Mouse (Mus musculus) thymus, postnatal 14 days (tissue): ENCODE data around the gene Ppm1e.

Experiments used
- DNase-seq: peaks from one replicate; pipeline ENCODE4 v3.0.0; 2021

The Ppm1e gene

DNA sequence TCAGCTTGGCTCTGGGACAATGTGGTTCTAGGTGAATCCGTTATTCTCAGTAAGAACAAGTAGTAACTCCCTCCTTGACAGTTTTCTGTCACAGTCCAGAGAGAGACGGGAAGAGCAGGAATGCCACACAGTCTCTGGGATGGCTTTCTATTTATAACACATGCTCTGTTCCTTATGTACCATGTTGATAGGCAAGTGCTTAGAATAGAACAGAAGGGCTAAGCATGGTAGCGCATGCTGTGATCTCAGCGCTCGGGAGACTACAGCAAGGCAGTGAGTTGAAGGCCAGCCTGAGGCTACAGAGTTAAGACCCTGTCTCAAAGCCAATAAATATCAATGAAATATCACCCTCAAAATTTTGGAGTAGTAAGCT is 111.3 kb downstream of the Ppm1e start:
- no peak for DNase-seq

DNA sequence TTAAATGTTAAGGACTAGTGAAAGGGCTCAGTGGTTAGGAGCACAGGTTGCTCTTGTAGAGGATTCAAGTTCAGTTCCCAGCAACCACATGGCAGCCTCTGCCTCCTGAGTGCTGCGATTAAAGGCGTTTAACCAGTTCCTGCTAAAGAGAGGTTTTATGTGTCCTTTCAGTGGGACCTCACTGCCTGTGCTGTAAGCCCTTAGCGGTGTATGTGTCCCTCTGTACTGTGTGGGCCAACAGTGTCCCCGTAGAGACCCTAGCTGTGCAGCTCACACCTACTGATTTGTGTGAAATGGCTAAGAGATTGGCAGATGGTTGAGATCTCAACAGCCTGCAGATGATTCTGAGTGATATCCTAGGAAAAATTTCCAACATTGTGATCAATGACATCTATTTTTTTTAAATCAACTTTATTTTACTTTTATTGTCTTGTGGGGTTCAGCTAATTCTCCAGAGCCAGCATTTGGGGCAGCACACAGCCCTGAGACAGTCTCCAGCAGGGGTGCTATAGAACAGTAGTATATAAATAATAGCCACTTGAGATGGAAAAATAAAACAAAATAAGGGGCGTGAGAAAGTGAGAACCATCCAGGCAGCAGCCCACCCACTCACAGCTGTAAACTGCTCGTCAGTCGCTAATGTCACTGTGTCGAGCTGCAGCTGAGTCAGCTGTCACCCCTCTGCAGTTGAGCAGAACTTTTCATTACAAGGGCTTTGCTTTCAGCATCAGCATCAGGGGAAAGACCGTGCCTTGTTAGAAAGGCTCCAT is 111.9 kb downstream of the Ppm1e start:
- peak; percentile 47 for DNase-seq

DNA sequence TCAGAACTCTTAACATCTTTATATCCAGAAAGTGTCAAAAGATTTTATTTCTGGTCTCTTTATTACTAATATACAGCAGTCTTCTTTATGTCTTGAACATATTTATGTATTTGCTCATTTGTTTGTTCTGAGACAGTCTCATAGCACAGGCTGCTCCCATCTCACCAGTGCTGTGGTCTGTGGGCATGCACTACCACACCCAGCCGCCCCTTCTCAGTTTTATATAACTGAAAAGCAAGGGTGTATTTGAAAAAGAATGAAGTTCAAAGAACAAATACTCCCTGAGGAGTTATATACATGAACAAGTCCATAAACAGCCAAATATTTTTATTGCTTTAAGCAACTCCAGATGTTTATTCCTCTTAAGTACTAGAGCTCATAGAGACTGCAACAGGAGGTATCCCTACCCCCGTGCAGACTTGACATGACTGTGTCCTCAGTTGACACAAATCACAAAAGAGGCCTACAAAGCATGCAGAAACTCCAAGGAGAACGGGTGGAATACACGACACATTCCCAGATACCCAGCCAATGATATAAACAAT is 112.6 kb downstream of the Ppm1e start:
- peak; percentile 32 for DNase-seq

DNA sequence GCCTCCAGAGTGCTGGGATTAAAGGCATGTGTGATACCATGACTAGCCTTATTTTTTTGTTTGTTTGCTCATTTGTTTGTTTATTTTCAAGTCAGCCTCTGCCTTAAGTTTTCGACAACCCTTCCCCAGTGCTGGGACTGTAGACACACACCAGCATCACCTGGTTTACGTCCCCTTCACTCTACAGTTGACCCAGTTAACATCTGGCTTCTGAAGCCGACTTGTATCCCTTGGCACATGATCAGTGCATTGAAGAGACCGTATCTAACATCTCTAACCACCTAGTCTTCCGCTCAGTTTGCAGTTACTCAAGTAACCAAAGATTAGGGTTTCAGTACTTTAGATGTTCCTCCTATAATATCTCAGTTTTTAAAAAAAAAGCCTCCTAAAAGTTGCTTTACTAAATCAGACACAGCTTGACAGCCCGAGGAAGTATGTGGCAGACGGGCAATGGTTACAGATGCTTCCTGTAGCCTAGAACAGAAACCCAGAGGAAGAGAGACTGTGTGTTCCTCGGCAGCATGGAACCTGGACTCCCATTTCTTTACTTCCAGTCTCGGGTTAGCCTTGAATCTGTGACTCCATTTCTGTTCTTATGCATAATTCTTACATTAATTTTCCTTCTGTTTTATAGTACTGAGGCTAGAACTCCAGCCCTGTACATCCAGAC is 113.5 kb downstream of the Ppm1e start:
- DNase-seq: peak; percentile 57

DNA sequence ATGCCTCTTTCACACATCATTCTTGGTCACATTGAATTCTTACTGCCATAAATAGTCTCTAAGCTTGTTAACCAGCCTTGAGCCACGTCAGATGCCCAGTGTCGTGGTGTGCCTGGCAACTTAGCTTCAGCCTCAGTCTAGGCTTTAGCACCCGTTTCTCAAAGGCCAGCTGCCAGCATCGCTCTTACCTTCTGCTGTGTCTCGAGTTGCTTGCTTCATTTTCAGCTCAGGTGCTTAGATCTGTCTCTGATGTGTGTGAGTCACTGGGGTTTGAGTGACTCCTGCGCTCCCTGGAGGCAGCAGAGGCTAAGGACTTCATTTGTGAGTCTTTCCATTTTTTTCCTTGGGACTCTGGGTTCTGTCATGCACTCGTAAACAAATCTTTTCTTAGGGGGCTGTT is 117.6 kb downstream of the Ppm1e start:
- DNase-seq: peak; percentile 65

DNA sequence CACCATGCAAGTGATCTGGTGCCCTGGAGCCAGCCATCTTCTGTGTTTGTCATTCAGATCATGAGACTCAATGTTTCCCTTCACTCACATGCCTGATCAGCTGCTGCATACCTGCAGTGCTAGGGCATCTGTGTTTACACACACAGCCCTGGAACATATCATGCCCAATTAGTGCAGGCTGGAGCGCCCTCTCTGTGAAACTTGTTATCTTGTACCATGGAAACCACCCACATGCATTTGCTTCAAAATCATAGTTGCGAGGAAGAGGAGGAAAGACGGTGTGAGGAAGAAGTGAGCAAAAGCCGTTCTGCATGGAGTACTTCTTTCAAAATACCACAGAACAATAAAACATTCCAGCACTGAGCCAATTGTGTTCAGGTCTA is 118.0 kb downstream of the Ppm1e start:
- no peak for DNase-seq

DNA sequence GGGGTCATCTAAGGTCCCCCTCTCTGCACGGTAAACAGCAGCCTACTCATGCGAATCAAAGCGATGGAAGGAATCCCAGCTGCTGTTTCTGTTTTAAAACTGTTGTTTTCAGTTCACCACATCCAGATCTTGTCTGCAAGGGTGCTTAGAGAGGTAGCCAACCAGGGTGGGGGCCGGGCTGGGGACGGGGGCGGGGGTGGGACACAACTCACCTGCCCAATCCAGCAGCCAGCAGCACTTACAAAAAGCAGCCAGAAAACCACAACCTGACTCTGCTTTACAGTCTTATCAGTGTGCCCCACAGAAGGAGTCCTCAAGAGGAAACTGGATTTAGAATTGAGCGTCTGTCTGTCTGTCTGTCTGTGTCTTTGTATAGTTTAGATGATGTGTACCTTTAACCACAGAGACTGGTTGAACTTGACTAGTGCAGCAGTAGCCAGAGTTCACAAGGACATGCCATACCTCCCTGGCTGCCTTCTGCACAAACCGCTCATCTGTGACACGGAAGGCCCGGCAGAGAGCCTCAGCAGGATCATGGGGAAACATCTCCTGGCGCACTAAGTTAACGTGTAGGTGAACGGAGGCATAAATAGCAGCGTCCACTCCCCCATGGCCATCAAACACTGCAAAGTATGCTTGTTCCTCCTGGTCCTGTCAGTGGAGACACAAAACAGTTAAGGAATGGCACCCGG is 118.5 kb downstream of the Ppm1e start:
- DNase-seq: peak; percentile 55

DNA sequence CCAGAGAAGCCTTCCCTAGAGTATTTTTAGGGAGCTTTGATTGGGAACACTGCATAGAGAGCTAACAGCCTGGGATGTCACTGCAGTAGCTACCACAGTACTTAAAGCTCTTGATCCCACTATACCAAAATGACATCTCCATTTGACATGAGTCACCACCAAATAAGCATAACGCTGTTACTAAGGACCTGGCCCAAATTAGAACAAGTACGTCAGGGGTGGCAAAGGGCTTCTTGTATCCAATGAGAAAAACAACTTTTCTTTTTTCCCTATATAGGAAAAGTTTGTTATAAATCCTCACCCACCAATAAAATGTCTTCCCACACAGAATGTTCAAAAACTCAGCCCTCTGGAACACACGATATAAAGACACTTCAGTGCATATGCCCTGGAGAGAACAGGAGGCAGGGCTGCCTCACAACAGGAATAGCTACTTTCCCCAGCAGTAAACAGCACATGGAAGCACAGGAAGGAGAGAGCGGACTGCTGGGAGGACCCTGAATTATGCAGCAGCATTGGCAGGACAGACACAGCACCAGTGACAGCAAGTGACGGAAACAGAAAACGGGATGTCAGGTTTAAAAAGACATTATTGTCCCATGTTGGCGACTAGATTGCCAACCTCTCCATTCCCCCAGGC is 119.8 kb downstream of the Ppm1e start:
- no peak for DNase-seq

DNA sequence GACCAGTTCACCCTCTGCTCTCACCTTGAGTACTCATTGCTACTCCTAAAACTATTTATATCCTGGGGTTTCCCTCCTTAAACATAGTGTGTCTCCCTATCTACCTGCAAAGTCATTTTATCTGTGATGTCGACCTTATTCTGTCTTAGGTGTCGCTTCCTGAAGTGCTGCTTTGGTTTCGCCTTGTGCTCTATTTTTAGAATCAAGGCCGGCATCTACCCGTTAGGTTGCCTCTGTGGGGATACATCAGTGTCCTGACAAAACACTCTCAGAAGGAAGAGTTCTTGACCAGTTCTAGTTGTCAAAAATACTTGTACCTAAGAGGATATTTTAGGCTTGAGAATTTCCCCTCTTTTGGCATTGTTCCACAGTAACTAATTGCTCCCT is 123.3 kb downstream of the Ppm1e start:
- DNase-seq: peak; percentile 28

DNA sequence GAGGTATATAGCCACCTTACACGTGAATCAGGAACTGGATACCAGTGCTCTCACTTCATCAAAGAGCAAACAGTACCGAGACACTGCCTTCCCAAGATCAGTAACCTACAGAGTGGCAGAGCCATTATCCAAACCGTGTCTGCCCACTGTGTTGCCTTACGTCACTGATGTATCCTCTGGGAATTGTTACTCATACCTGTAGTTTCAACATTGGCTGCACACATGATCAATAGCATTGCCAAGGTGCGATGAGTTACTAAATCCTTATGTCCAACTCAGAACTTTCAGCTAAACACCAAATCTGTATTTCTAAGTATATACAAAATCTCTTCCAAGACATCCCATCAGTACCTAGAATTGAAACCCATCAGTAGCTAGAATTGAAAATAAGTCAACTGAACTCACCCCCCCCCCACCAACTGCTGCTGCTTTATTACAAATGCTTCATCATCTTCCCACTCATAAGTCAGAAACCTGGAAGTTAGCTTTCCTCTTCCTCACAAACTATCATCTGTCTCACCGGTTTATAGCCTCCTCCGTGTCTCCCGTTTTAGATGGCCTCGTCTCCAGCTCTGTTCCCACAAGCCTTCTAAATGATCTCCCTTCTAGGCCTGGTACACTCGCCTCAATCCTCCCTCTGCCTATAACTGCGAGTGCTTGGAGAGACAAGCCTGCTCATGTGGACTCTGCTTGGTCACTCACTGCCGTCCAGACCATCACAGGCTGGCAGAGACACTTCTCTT is 123.9 kb downstream of the Ppm1e start:
- no peak for DNase-seq

DNA sequence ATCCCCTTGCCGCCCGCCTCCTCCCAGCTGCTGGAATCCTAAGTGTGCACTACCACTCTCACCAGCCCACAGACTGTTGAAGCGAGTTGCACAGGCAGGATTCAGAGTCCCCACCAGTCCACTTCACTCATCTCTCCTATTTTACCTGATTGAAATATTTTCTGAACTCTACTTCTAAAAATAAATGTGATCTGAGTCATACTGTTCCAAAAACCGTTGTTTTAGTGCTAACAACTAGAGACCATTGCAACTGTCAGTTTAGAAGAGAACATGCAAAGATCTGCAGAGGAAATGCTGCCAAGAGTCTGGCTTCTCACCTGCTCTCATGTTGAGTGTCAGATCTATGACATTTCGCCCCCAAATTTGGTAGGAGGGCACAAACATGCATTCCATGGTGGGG is 125.4 kb downstream of the Ppm1e start:
- no peak for DNase-seq

DNA sequence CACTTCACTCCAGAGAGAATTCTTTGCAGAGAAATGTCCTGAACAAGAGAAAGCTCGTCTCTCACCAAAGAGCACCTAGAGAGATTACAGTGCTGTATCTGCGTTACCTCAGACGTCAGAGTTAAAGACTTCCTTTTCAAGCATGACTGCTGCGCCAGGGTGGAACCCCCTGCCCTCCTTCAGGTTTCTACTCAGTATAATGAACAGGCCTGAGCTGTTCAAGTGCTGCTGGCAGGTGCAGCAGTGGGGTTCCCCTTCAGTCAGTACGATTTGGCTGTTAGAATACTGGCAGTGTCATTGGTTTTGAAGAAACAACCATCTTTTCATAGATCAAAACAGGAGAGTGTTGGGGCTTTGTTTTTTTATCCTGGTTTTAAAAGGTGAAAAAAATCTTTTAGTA is 131.8 kb downstream of the Ppm1e start:
- DNase-seq: peak; percentile 44

DNA sequence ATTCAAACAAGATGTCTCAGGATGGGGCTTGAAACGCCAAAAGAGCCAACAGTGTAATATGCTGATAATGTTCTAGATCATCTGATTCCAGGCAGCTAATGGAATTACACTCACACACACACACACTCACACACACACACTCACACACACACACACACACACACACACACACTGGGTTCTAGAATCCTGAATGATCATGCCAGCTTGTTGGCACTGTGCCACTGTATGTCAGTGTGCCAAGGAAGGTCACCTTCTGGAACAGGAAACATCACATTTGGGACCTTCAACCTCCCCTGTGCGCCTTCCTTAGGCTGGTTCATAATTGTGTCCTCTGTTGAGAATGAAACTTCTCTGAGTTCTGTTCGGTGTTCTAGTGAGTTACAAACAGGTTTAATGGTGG is 136.1 kb downstream of the Ppm1e start:
- DNase-seq: no peak

DNA sequence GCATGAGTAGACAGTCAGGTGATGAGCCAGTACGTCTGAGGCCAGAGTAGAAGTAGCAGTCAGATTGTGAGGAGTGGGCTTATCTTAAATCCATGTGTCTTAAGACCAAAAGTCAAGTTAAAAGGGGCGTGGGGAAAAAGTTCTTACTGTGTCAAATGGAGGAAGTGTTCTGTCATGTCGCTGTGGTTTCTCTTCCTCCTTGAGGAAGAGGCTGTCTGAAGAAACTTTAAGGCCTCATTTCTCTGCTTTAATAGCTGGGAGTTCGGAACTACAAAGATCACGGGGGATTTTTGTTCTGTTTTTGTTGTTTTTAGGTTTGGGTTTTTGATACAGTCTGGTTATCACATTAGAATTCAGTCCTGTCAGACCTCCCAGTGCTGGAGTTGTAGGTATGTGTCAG is 146.5 kb downstream of the Ppm1e start:
- DNase-seq: no peak
